Mouse (Mus musculus) cerebellum, postnatal 4 days (tissue): Measurements from ENCODE around the gene 6430571L13Rik.

ENCODE experiments used
- DNase-seq, 2 experiments: peaks; one replicate each; pipeline ENCODE4 v3.0.0; 2022; ENCODE audit warnings: low spot score in 2 of 2, mixed read lengths in 1 of 2

6430571L13Rik gene

DNA sequence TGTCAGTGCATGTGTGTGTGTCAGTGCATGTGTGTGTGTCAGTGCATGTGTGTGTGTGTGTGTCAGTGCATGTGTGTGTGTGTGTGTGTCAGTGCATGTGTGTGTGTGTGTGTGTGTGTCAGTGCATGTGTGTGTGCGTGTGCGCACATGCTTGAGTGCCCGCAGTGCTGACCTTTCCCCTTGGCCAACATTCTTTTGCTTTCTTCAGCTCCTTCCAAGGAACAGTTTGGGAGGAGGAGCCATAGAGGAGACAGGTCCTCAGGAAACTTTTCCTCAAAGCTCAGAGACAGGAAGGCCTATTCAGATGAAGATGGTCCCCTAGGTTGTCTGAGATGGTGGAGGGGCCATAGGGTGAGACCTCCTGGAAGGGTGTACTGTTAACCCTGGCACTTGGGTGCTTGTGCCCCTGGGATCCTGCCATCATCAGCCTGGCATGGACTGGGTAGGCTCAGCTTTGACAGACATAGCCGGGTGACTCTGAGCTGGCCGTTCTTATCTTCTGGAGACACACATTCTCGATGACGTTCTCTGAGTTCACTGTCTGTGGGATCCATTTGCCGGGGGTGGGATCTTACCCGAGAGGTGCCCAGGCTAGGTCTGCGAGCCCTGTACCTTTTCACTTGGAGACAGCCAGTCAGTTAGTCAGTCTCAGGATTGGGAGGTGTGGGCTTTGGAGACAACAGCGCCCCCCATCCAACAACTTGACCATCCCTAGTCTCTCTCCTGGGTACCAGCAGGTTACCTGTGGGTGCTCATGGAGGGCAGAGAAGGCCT, 33.1 kb upstream of the 6430571L13Rik start:
- no peak for DNase-seq

DNA sequence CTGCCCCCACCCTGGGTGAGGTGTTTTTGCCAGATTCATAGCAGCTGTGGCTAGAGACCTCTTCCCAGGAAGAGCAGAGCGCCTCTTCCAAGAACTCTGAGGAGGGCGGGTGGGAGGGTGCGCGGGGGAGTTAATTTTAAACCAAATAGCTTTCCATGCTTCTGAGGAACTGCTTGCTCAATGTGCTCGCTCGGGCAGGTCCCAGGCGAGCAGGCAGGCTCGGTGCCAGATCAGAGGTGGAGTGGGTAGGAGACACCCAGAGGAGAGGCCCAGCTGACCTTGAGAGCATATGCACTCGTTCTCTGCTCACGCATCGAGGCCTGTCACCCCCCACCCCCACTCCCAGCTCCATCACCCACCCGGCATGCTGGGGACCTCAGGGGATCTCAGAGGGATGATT, 32.5 kb upstream of the 6430571L13Rik start:
- no peak for DNase-seq

DNA sequence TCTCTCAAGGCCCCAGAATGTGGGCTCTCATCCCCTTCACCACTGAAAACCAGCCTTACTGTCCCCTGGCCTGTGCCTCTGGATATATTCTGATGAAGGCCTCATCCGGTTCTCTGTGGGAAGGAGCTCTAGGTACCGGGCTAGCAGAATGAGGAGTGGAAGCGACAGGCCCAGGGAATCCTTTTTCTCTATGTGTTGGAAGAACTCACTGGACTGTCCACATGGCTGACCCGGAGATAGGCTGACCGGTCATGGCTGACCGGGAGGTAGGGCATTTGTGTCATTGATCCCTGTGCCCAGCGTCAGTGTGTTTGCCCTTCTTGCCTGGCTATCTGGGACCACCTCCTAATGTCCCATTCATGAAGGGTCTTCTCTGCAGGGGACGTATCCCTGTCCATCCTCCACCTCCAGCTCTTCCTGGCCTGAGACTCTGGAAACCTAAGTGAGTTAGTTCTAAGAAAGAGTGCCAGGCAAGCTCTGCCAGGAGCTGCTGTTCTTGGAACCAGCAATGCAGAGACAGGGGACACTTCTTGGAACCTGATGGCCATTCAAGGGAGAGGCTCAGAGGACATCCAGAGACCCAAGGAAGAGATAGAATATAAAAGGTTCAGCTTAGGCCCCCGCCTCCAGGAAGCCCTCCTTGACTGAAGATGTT, 31.9 kb upstream of the 6430571L13Rik start:
- no peak for DNase-seq

DNA sequence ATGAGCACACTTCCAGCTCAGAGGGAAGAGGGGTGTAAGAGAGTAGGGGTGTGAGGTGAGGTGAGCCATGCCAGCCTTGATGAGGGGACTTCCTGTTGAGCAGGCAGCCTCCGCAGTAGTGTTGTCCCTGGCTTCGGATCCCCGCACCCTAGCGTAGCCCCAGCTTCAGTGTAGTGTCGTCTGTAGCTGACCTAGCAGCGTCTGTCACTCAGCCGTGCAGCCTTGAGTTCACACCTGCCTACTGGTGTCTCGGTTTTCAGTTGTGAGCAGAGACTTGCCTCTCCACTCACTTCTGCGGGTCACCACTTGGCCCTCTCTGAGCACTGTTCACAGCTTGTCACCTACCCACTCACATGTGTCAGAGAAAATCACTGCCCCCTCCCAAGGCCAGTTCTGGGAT, 31.2 kb upstream of the 6430571L13Rik start:
- DNase-seq = no peak

DNA sequence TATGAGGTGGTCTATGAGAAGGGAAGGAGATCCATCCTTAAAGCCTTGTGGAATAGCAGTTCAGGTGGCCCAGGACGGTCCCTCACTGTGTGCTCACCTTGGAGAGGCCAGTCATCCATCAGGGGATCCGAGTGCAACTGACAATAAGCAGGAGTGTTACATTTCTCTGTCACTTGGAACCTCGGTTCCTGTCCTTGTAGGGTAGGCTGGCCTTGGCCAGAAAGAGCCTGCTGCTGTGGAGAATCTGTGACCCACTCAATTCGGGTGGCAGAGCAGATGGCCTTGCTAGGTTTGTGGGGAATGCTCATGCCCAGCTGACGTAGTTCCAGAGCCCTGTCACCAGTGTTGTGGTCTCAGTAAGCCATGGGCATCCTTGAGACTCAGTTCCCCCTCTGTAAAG, 30.8 kb upstream of the 6430571L13Rik start:
- DNase-seq = no peak

DNA sequence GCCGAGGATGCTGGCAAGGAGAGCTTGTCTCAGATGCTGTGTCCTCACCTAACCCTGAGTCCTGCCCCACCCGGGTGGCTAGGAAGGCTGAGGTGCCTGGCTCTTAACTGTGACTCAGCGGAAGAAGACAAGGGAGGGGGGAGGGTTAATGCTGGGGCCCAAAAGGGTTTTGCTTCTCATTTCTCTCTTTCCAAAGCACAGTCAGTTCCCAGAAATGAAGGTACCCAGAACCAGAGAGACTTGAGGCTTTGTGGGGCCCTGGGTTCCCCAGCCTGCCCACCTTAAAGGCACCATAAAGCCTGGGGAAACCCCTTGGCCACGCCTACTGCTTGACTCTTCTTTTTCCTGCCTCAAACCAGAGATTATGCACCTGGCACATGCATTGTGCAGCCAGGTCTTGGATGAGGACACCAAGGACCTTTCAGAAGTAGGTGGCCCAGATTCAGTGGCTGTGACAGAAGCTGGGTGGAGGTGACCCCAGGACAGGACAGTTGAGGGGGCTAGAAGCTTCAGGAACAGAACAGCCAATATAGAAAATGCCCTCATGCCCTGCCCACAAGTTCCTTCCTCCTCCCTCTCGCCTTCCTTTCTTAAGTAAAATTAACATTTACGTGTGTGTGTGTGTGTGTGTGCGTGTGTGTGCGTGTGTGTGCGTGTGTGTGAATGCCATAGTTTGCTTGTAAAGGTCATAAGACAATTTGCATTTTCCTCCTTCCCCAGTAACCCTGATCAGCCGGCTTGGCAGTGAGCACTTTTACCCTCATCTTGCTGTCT, 27.4 kb upstream of the 6430571L13Rik start:
- DNase-seq = no peak

DNA sequence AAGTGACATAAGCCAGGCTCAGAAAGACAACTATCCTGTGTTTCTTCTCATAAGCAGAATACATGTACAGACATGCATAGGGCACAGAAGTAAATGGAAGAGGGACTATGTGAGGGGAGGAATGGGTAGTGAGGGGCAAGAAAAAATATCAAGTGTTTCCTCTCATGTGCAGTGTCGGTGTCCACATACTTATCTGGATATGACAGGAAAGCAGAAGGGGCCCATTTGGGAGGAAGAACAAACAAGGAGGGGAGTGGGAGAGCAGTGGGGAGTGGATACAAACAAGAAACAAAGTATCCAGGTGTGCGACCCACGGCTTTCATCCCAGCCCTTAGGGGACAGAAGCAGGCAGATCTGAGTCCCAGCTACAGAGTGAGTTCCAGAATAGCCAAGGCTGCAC, 26.5 kb upstream of the 6430571L13Rik start:
- no peak for DNase-seq

DNA sequence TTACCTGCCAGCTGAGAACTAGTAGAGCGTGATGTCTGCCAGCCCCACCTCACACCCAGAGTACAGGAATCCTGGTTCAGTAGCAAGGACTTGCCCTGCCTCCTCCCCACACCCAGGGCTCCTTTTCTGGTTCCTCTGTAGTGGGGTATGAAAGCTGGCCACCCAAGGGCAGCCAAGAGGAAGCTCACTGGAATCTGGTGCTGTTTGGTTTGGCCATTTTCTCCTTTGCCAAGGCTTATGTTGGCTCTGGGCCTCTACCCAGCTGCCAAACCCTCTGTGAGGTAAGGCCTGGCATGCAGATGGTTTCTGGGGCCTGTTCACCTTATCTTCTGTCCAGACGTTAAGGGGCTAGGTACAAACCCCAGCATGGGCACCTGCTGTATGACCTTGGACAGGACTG, 24.6 kb upstream of the 6430571L13Rik start:
- no peak for DNase-seq

DNA sequence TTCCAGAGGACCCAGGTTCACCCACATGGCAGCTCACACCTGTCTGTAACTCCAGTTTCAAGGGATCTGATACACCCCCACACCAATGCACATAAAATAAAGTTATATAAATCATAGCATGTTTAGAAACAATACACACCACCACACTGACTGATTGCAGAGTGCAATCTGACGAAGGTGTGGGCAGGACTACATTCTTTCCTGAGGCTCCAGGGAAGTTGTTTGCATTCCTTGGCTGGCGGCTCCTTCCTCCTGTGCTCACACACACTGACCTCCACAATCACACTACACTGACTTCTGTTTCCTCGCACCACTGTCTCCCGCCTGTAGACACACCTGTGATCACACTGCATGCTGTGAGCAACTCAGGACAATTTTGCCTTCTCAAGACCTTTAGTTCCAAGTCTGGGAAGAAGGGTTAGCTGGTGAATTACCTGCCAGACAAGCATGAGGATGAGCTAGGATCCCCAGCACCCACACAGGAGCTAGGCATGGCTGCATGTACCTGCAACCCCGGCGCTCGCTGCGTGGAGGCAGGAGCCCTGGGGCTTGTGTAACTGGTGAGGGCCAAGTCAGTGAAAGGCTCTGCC, 17.8 kb upstream of the 6430571L13Rik start:
- no peak for DNase-seq

DNA sequence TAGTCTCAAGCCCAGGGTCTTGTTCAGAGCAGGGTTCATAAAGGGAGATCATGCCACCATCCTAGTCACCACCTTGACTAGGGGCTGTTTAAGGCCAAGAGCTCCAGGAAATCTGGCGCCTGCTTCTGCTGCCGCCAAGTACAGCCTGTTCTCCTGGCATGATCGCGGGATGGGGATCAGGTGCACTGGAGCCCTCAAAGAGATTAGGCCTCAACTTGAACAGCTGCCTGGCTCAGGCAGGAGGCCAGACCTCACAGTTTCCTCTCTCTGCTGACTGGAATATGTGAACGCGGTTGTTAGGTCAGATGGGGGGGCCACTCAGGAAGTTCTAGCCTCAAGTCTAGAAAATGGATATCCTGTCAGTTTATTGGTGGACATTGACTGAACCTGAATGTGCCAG, 16.8 kb upstream of the 6430571L13Rik start:
- peak; percentile 47 to 83 for DNase-seq

DNA sequence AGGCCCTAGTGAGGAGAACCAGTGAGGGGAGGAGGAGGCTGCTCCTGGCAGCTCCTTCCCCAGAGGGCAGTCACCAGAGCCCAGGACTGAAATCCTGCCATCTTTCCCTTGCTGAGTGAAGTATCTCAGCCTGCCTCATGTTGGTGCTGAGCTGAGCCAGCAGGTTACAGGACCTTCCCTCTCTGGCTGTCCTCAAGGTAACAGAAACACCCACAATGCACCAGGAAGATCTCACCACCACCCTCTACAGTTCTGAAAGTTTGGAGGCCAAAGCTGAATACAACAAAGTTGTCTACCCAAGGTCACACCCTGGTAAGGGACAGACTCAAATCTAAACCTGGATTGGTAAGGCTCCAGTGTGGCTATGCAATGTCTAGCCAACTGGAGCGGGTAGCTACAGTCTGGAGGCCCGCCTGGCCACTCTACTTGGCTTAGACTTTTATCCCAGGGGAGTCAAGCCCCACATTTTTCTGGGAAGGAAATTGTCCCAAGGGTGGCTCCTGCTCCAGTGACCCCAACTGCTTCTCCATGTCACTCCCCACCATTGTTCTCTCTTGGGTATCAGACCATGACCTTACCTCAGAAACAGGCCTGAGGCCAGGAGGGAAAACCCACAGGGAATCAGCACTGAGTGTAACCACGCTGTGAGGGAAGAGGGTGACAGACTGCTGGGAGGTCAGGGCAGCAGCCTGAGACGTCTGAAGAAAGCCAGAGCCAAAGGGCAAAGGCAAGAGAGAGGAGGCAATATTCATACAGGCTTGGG, 15.4 kb upstream of the 6430571L13Rik start:
- DNase-seq = no peak

DNA sequence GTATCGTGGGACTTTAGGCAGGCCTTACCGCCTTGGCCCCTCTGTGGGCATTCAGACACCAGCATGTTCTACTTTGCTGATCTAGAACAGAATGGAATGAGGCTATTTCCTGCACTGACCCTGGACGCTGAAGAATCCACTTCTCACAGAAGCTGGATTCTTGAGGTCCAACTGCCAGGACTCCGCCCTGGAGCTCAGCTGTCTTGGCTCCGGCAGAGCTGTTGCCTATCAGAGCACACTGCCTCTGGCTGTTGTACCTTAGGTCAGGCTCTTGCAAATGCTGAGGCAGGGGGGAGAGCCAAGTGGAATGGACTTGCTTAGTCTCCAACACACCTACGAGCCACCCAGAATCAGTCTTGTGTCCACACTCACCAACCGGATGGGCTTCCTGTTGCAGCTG, 14.5 kb upstream of the 6430571L13Rik start:
- DNase-seq = no peak

DNA sequence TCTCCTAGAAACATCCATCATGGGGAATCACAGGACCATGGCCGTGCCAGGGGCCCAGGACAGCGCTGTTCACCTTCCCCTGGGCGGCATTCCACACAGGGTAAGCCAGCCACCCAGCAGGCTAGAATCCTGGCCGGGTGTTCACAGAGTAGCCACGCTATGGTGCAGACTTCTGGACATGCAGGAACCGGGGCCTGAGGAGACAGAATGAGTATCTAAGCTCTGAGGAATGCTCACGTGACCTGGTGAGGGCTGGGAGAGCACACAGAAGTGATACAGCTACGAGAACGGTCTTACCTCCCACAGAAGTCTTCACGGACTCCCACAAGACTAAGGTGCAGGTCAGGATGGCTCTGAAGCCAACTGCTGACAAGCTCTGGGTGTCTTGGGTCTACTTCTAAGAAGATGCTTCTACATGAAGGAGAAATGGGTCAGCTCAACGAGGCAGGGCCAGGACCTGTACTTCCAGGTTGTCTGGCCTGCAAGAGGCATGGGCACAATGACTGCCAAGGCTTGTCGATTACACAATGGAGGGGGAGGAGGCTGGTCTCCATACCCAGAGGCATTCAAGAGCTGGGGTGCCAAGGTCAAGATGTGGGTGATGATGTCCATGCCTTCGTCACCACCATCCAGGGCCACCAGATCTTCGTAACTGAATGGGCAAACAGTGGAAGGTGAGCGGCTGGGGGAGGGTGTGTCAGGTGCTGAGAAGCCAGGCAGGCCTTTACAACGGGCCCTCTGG, 12.4 kb upstream of the 6430571L13Rik start:
- DNase-seq = no peak

DNA sequence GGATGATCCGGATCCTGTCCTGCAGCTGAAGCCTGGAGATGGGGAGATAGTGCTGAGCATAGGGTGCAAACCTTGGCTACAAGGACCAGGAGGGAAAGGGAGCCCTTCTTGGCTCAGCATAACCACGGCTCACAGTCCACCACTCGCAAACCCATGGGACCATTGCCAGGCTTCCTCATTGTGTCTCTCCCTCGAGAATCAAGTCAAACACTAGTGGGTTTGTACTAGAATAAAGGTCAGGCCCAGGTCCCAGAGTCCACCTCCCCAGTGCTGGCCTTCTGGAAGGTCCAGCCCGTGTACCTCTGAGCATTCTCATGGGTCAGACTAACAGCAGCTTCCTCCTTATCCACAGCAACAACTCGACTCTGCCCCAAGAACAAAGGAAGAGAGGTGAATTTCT, 9.6 kb upstream of the 6430571L13Rik start:
- DNase-seq = no peak

DNA sequence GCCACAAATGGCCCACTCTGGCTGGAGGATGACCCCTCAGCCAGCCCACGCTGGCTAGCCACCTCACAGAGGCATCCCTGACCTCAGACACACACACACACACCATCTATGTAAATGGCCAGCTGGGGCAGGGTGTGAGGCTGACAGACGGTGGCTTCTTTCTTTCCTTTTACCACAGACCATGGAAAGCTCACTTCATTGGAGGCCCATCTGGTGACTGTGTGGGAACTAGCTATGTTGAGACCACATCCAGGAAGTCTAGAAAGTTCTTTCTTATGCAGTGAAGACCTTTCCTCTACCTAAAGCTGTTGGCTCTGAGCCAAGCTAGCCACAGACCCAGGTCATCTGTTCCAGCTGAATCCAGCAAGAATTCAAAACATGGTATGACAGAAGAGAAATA, 6.7 kb upstream of the 6430571L13Rik start:
- DNase-seq = no peak

DNA sequence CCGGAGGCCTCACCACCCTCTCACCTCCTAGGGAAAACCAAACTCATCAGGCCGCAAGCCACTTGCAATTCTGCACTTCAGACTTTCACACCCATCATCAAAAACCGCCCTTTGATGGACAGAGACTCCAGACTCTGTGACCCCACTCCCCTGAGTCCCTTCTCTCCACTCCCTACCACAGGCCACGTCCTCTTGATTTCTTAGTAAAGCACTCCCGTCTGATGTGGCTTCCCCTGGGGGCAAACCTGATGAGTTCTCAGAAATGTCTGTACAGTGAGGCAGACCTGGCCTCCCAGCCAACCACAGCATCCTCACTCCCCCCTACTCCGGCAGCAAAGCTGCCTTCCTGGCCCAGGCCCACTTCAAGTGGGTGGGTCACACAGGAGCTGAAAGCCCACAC, 6.0 kb upstream of the 6430571L13Rik start:
- DNase-seq = no peak

DNA sequence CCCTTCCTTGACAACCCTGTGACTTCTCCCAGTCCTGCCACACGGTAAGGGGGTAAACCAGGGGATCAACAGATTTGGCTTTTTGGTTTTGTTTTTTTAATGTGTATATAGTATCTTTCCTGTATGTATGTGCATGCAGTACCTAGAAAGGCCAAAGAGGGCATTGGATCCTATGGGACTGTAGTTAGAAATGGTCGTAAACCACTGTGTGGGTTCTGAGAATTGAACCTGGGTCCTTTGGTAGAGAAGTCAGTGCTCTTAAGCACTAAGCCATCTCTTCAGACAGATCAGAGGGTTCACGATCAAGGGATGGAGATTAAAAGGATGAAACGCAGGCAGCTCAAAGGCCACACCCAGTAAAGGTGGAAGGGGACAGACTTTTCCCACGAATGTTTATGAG, 5.4 kb upstream of the 6430571L13Rik start:
- DNase-seq = no peak

DNA sequence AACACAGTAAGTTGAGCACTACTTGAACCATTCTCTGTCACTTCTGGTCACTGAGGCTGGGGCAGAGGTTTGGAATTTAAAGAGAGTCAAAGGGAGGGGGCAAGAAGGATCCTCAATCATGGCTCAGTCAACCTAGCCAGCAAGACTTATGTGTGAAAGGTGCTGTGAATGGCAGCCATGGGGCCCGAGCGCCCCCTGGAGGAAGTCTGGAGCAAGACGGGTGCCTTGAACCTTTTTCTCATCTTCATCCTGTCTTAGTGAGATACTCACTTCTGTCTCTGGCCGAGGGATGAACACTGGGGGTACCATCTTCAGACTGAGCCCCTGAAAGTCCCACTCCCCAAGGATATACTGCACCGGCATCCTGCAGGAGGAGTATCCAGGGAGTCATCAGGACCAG, 4.5 kb upstream of the 6430571L13Rik start:
- peak; percentile 52 to 75 for DNase-seq

DNA sequence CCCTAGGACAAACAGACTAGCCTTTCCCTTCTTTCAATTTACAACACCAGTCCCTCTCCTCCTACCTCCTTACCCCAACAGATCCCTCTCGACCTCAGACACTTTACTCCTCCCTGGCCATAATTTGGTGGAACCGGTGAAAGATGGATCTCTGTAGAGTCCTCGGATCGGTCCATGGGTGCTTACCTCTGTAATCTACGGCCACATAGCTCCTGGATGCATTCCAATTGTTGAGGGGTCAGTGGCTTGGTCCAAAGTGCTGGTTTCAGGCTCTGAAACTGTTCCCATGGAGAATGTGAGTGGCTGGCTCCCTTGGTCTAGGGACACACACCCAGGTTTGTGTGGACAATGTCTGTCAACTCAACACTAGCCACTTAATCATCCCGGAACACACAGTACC, 4.0 kb upstream of the 6430571L13Rik start:
- DNase-seq = no peak

DNA sequence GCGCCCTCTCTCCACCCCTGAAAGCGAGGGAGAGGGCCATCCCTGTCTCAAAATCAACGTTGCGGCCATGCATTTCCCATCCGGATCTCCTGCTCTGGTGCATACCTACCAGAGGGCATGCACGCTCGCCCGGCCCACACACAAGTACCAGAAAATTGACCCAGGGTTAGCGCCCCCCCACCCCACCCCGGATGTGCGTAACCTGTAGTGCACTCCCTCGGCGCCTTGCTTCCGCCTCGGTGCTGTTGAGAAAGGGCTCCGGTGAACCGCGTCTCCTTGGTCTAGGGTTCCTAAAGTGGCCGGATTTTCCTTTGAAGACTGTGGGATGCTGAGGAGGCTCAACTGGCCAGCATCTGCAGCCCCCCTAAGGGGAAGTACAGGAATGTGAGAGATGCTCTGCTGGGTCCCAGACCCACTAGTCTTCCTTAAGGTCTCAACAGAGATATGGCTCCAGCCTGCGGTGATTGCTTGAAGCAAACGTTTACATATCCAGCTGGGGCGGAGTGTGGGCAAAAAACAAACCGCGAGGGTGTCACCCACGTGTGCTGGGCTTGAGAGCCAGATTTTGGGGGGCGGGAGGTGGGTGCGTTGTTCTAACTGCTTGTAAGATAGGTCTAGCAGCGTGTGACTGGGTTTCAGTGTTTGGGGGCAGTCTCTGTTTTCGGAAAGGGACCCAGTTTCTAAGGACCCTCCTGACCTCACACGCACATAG, 2.1 kb upstream of the 6430571L13Rik start, which contains the start of gene Hemk1:
Gene Hemk1, minus strand, starts transcription at position 179 of the 712 bp plus-strand sequence.
- DNase-seq = peak; percentile 53 to 74
